Mouse (Mus musculus) testis, postnatal 14 days (tissue): ENCODE measurements around the gene Scp2.

Experiments used
- DNase-seq: peaks from one replicate; pipeline ENCODE4 v3.0.0; 2021; ENCODE audit warnings: low spot score

Gene Scp2

DNA sequence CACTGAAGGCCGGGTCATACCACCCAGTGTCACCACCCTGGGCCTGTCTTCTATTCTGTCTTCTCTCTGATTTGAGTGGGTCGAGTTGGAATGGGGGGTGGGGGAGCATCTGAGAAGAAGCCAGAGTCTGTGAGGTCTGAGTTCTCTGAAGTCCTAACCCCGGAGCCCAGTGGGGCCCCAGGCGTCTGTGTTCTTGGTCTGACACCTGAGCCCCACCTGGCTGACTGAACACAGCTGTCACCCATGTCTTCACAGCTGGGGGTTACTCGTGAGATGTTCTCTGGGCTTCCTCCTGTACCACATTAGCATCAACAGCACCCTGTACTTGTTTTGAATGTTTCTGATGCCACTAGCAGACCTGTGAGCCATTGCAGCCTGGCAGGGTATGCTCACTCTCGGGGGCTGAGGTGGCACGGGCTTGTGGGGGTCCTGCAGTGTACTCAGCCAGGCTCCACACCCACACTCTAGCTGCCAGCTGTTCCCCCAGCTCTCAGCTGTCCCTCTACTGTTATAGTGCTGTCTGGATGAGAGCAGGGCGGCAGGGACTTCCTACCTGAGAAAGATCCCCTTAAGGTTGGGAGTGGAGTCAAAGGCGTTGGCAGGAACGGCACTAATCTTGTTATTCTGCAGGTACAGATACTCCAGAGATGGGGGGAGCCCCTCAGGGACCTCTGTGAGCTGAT lies 126.4 kb downstream of the Scp2 start:
- no peak for DNase-seq

GRCm38 (mm10) chr4:108017839-108018238 lies 127.0 kb downstream of the Scp2 start:
- DNase-seq, result no peak

DNA sequence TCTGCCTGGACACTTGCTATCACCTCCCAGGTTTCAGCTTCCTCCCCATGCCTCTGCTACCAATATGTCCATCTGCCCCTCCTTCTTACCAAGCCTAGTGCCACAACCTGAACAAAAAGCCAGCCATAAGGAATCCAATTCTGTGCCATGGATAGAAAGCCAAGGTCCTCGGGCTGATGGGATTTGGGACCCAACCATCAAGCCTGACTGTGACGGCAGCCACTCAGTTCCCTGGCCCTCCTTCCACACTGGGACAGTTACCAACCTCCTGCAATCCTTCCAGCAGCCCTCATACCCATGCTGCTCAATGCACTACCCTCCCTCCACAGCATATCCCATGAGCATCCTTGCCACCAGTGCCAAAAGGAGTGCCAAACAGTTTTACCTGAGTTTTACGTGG lies 128.5 kb downstream of the Scp2 start:
- no peak for DNase-seq

GRCm38 (mm10) chr4:108015067-108015765 lies 129.6 kb downstream of the Scp2 start:
- DNase-seq, result no peak

- no peak for DNase-seq
These were observed 130.3 kb downstream of the Scp2 start for GRCm38 (mm10) chr4:108014466-108014865.

DNA sequence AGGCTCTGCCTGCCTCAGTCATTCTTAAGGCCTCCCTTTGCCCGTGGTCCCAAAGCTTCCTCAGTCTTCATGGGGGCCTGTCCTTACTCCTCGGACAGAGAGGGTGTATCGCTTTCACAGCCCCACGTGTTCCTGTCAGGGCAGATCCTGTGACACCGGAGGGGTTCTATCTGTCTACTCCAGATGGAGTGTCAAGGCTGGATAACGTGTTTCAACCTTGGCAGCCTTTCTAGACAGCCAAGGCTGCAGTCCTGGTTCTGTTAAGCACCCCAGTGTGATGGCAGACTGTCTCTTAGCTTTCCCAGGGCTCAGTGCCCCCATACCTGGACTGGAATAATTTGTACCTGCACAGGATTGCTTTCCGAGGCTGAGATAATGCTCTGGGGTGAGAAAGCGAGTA lies 136.3 kb downstream of the Scp2 start:
- no peak for DNase-seq

DNA sequence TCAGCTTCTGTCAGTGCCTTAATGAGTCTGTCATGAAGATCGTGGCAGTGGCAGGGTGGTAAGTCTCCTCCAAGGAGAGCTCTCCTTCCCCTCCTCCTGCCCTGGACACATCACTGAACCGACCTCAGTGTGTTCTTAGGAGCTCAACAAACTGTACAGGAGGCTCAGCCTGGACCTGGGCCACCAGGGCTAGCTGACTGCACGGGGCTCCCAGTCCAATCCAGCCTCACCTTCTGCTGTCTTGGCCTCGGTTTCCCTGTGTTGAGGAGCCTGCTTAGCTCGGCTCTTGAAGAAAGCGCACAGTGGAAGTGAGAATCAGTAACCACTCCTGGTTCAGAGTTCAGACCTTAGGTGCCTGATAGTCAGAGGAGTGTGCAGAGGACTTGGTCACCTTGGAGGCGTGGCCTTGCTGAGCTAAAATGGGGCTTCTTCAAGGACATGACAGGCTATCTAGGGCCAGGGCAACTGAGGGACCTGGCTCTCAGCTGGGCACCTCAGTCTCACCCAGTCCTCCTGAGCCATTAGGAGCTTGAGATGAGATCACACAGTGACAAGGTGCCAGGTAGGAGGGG lies 137.2 kb downstream of the Scp2 start:
- no peak for DNase-seq

GRCm38 (mm10) chr4:108005328-108005727 lies 139.5 kb downstream of the Scp2 start:
- no peak for DNase-seq

GRCm38 (mm10) chr4:107999380-107999779 lies 145.4 kb downstream of the Scp2 start:
- DNase-seq, result no peak

DNA sequence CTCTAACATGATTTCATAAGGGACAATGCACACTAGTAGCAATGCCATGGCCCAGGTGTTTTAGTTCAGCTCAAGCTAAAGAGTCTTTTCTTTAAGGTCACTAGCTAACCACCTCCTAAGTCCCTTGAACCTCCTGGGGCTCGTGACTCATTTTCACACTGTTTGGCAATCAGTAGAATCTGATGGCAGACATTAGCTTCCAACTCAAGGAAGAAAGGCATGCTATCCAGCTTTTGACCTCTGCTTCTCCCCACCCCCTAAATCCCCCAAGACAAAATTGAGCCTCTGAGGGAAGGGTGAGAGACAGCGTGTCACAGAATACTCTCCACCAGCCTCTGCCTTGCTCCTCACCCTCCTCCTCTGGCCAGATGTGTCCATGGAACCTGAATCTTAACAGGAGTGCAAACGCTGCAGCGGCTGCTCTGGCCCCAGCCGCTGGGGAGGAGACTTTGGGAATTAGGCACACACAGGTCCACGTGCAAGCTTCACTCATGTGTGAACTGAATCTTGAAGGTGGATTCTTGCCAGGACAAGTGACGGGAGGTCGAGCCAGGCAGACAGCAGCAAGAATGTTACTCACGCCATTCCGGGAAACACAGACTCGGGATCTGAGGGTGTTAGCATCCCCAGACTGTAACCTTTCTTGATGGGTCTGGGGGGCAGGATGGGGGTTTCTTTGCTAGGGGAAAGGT lies 146.0 kb downstream of the Scp2 start:
- DNase-seq, result no peak

DNA sequence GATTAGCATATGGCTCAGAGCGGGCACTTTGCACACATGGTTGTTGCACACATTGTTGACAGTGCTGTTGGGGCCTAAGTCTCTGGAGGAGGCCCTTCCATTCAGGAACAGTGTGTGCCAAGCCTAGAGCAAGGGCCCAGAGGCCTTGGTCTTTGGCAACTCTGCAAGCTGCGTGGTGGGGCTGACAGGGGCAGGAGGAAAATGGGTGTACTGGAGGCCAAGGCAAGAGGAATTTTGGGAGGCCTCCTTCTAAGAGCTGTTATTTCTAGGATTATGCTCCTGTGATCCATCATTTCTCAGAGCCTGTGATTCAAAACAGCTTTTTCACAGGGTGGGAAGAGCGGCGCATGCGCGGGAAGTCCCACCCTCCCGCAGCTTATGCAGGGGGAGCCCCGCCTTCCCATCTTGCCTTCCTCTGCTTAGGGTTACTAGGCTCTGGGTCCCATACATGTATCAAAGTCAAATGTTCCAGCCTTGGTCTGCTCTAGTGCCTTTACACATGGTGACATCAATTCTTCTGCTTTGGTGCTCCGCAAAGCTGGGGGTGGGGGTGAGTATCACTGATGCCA lies 148.3 kb downstream of the Scp2 start:
- DNase-seq, result no peak

DNA sequence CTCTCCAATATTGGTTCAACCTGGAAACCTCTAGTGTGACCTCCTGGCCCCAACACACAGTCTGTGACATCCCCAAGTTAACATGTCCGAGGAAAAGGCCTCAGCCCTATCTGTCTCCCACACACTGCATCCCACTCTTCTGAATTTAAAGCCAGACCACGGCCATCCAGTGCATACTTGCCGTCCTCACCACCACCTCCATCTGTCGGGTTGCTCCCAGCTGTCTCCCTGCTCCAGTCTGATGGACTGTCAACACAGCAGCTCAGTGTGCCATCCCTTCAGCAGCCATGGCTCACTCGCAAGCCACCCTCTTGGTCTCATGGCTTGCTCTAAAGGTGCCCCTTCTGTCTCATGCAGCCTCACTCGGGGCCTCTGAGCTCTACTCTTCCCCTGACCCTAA lies 149.1 kb downstream of the Scp2 start:
- DNase-seq, result no peak

DNA sequence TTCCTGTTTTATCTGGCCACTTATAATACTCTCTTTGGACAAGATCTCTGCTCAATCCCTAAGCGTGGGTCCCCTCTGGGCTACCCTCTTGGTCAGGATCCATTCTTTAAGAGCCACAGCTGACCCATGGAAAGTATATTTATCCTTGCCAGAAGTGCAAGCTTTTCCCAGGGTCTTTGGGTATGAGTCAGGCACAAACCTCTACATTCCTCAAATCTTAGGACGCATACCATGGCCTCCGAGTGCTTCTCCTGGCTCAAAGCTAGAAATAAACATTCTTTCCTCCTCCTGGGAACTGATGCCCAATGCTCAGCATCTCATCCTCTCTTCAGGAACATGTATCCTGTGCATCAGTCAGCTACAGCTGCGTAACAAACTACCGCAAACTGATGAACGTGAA lies 149.8 kb downstream of the Scp2 start:
- no peak for DNase-seq
